Mouse (Mus musculus) cortical plate, adult 2 months (tissue): ENCODE measurements around the gene Il21r. TPM values are rescaled to one million over a fixed set of nuclear protein-coding genes. Genes with fewer than 3 reads are reported as not detected.

Experiments used
- H3K27ac ChIP-seq: fragments of 200-500 bp; 2 replicates; pipeline ENCODE4 v1.5.1; 2012; ENCODE audit warnings: low read length, control low read depth, inconsistent platforms; ENCODE audit not compliant: insufficient read depth
- H3K4me1 ChIP-seq: fragments of 200-500 bp; 2 replicates; pipeline ENCODE4 v1.6.1; 2011; ENCODE audit warnings: low read length; ENCODE audit not compliant: control insufficient read depth, insufficient read depth
- H3K4me3 ChIP-seq: fragments of 200-500 bp; 2 replicates; pipeline ENCODE4 v1.5.1; 2011; ENCODE audit warnings: mild to moderate bottlenecking, low read length, control low read depth; ENCODE audit not compliant: insufficient read depth
- CTCF ChIP-seq: fragments of 200-500 bp; IDR thresholded peaks from 2 replicates; pipeline ENCODE4 v1.5.1; 2011; ENCODE audit warnings: mild to moderate bottlenecking, control low read depth, low read length; ENCODE audit not compliant: insufficient read depth; ENCODE audit errors: extremely low read depth
- POLR2A ChIP-seq: fragments of 200-500 bp; IDR thresholded peaks from 2 replicates; pipeline ENCODE4 v1.6.1; 2011; ENCODE audit warnings: mild to moderate bottlenecking, low read length, control low read depth; ENCODE audit not compliant: insufficient read depth; ENCODE audit errors: extremely low read depth
- polyA plus RNA-seq: library from polyadenylated mRNA; depleted of rRNA; stranded (reverse); fragments of >200 nt; gene quantifications from 2 replicates; pipeline ENCODE4 v1.2.3, GENCODE M21; 2012

The Il21r gene
- polyA plus RNA-seq, 1 experiment: 1.5 TPM

DNA sequence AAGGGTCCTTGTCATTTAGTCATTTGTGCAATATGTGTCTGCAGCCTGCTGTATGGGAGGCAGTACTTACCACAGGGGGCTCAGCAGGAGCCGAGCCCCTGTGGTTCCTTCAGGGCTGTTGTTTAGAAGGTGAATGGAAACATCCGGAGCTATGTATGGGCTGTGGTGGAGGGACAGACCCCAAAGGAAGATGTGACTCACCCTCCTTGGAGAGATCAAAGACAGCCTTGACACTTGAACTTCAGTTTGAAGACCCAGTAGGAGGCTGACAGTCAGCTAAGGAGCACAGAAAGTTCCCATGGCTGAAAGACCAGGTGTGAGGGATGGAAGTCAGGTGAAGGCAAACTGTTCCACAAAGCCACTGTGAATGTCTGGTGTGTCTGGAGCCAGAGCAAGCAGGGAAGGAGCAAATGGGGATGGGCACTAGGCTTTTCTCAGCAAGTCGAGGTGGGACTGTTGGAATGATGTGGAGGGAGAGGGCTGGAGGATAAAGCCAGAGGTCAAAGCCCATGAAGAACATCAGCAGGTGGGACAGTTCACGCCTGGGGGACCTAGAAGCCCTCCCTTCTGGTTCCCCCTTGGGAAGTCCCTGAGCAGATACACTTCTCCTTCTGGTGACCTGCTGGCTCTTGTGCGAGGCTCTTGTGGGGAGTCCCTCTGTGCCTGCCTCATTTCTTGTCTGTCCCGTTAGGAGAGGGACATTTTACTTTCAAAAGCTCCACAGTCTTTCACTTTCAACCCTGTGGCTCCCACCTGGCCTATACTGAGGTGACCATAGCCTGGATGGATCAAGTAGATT is 4.4 kb downstream of the Il21r start:
- Histone ChIP-seq H3K4me3 (no peak overlapping the region), H3K27ac (no peak overlapping the region), H3K4me1 (no peaks in the 10 kb centered on the region)
- TF ChIP-seq CTCF (no peak), POLR2A (no peak)

DNA sequence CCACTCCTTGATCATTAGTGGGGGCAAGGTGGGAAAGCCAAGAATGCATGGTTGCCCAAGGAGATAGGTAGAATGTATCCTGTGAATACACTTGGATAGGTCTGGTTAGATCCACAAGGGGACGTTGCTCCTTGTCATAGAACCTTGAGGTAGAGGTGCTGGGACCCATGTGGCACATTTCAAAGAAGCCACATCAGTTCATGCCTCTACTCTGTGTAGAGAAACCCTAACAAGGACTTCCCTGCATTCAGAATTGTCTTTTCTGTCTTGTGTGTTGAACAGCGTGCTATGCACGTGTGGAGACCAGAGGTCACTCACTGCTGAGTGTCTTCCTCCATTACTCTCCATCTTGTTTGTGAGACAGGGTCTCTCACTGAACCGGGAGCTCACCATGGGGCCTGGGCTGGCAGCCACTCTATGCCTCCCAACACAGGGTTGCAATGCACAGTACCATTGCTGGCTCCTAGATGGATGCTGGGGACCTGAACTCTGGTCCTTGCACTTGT is 5.0 kb downstream of the Il21r start:
- no peak for TF ChIP-seq CTCF
- no peak for TF ChIP-seq POLR2A
- H3K4me3 ChIP-seq: no peak overlapping the region

GRCm38 (mm10) chr7:125613579-125613978 is 10.3 kb downstream of the Il21r start:
- no peak for TF ChIP-seq POLR2A
- TF ChIP-seq CTCF: no peak
- Histone ChIP-seq H3K4me1 (no peaks in the 10 kb centered on the region), H3K4me3 (no peak overlapping the region), H3K27ac (no peak overlapping the region)

More for the DNA sequence above, 5.0 kb downstream of the Il21r start:
- H3K27ac ChIP-seq: no peak overlapping the region
- no peaks in the 10 kb centered on the region for H3K4me1 ChIP-seq

DNA sequence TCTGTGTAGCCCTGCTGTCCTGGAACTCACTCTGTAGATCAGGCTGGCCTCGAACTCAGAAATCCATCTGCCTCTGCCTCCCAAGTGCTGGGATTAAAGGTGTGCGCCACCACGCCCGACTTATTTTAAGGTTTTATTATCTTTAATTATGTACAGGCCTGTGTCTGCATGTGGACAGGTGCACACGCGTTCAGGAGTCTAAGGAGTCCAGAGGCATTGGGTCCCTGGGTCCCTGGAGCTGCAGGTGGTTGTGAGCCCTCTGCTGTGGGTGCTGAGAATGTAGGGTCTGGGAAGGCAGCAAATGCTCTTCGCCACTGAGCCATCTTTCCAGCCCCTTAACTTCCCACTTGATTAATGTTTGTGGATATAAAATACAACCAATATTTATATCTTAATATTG is 12.2 kb downstream of the Il21r start:
- Histone ChIP-seq H3K27ac (no peak overlapping the region), H3K4me3 (no peak overlapping the region), H3K4me1 (no peaks in the 10 kb centered on the region)
- TF ChIP-seq POLR2A (no peak), CTCF (no peak)

- TF ChIP-seq POLR2A (no peak), CTCF (no peak)
- Histone ChIP-seq H3K4me1 (no peaks in the 10 kb centered on the region), H3K4me3 (no peak overlapping the region)
These were observed 14.8 kb downstream of the Il21r start for GRCm38 (mm10) chr7:125618016-125618415.

DNA sequence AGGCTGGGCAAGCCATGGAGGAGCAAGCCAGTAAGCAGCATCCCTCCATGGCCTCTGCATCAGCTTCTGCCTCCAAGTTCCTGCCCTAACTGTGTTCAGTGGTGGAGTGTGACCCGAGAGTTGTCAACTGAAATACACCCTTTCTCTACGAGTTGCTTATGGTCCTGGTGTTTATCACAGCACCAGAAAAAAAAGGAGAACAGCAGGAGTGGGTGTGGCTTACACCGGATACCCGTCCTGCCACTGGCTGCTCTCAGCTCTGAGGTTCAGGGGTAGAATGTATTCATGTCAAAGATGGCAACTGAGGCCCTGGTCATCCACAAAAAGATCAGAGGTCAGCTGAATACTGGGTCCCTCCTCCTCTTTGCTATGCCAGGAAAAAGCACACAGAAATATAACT is 16.8 kb downstream of the Il21r start:
- Histone ChIP-seq H3K4me3 (no peak overlapping the region), H3K27ac (no peak overlapping the region), H3K4me1 (no peaks in the 10 kb centered on the region)
- TF ChIP-seq POLR2A: no peak
- TF ChIP-seq CTCF: no peak

More at GRCm38 (mm10) chr7:125618016-125618415, 14.8 kb downstream of the Il21r start:
- H3K27ac ChIP-seq: no peak overlapping the region

GRCm38 (mm10) chr7:125622741-125623685 is 19.8 kb downstream of the Il21r start:
- Histone ChIP-seq H3K27ac (no peak overlapping the region), H3K4me1 (no peaks in the 10 kb centered on the region), H3K4me3 (no peak overlapping the region)
- TF ChIP-seq POLR2A (no peak), CTCF (no peak)

DNA sequence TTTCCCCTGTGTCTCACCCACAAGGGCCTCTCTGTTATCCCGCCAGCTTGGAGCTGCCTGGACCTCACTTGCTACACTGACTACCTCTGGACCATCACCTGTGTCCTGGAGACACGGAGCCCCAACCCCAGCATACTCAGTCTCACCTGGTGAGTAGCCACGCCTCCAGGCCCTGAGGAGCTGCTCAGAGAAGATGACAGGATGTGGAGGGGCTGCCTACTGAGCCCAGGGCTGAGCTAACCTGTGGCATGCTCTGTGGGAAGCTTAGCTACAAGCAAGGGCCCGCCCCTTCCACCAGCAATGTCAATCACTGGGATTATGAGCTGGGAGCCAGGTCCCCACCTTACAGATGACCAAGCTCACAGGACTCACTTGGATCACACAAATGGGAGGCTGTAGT is 22.0 kb downstream of the Il21r start:
- no peaks in the 10 kb centered on the region for H3K4me1 ChIP-seq
- TF ChIP-seq CTCF (no peak), POLR2A (no peak)
- H3K4me3 ChIP-seq: no peak overlapping the region
- no peak overlapping the region for H3K27ac ChIP-seq

DNA sequence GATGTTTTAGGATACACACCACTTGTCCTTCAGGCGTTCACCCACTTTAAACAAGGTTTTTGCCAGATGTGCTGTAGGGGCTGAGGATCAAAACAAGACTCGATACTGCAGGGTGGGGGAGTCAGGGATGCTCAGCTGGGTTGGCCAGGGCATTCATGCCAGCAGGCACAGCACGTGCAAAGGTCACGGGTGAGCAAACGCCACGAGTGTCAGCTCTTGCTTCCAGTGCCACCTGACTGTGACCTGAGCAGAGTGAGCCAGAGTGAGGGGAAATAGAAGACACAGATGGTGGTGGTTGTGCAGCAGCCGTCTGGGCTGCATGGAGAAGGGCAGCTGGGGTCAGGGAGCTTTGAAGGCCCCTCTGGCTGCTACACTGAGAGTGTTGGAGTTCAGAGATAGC is 22.6 kb downstream of the Il21r start:
- H3K4me3 ChIP-seq: no peak overlapping the region
- no peak for TF ChIP-seq CTCF
- no peak for TF ChIP-seq POLR2A
- no peaks in the 10 kb centered on the region for H3K4me1 ChIP-seq
- H3K27ac ChIP-seq: no peak overlapping the region
